Mouse (Mus musculus) CH12.LX (cell line): ENCODE measurements at regions not wholly inside any gene's neighbourhood (a gene's known extent, or its start where the extent isn't known, plus 50 kb on each side); places are given as distances from the start of the nearest gene placed in this dataset.

Experiments used
- DNase-seq: peaks from one replicate; pipeline ENCODE4 v3.0.0-alpha.2; 2013; ENCODE audit errors: extremely low read depth
- H3K27ac ChIP-seq: 2 replicates; pipeline ENCODE4 v1.5.1; 2012; ENCODE audit warnings: low read depth, mild to moderate bottlenecking, control low read depth, moderate library complexity; ENCODE audit not compliant: insufficient read depth
- H3K27me3 ChIP-seq: replicated peaks from 2 replicates; pipeline ENCODE3; 2012; ENCODE audit warnings: inconsistent platforms
- H3K36me3 ChIP-seq, 2 experiments: replicated peaks in 1 of 2; 2 replicates each; pipeline versions ENCODE3 to v1.6.1; 2012; ENCODE audit warnings: inconsistent platforms in 1 of 2, low read length in 1 of 2, mild to moderate bottlenecking in 1 of 2, mixed read lengths in 1 of 2, moderate library complexity in 1 of 2; ENCODE audit not compliant: control insufficient read depth in 1 of 2, insufficient read depth in 1 of 2
- H3K4me1 ChIP-seq, 2 experiments: 2 replicates each; pipeline ENCODE4 v1.6.1; 2012; ENCODE audit warnings: inconsistent platforms in 1 of 2, moderate library complexity in 1 of 2; ENCODE audit not compliant: insufficient read depth in 2 of 2, control insufficient read depth in 1 of 2
- H3K4me2 ChIP-seq: 2 replicates; pipeline ENCODE4 v1.6.1; 2012; ENCODE audit warnings: low read depth, mild to moderate bottlenecking, control low read depth; ENCODE audit not compliant: poor library complexity, insufficient read depth, severe bottlenecking
- H3K4me3 ChIP-seq, 3 experiments: fragments of 150-350 bp in 1 of 3; sonication (generic) in 1 of 3; replicated peaks in 1 of 3; 2 replicates each; pipeline versions ENCODE3 to v1.5.1; 2011 to 2012; ENCODE audit warnings: low read depth in 2 of 3, low read length in 2 of 3, mild to moderate bottlenecking in 2 of 3, moderate library complexity in 2 of 3, control low read depth in 1 of 3, improper control_type of control experiment in 1 of 3, inconsistent platforms in 1 of 3, mixed read lengths in 1 of 3; ENCODE audit not compliant: poor library complexity in 1 of 3
- H3K79me2 ChIP-seq: replicated peaks from 2 replicates; pipeline ENCODE4 v1.6.1; 2012; ENCODE audit warnings: mild to moderate bottlenecking, moderate library complexity; ENCODE audit not compliant: control insufficient read depth, poor library complexity, insufficient read depth, severe bottlenecking; ENCODE audit errors: extremely low read depth
- H3K9ac ChIP-seq: 2 replicates; pipeline ENCODE4 v1.6.1; 2012; ENCODE audit warnings: low read depth, mild to moderate bottlenecking, control low read depth, moderate library complexity; ENCODE audit not compliant: insufficient read depth
- H3K9me3 ChIP-seq: replicated peaks from 2 replicates; pipeline ENCODE3; 2012; ENCODE audit warnings: low read length, inconsistent platforms, mixed read lengths
- CTCF ChIP-seq, 2 experiments: IDR thresholded peaks in 1 of 2; conservative IDR thresholded peaks in 1 of 2; 2 replicates each; pipeline ENCODE4 v1.5.1; 2011 to 2012; ENCODE audit warnings: low read depth in 2 of 2, low read length in 2 of 2, improper control_type of control experiment in 1 of 2, inconsistent platforms in 1 of 2, mild to moderate bottlenecking in 1 of 2, moderate library complexity in 1 of 2
- E2F4 ChIP-seq: IDR thresholded peaks from 2 replicates; pipeline ENCODE4 v1.6.1; 2011; ENCODE audit warnings: low read depth, low read length, improper control_type of control experiment; ENCODE audit not compliant: insufficient replicate concordance
- ELF1 ChIP-seq: IDR thresholded peaks from 2 replicates; pipeline ENCODE4 v1.6.1; 2014; ENCODE audit warnings: low read depth, mild to moderate bottlenecking, inconsistent platforms, low read length, improper control_type of control experiment
- ETS1 ChIP-seq: conservative IDR thresholded peaks from 2 replicates; pipeline ENCODE4 v1.6.1; 2012; ENCODE audit warnings: low read depth, mild to moderate bottlenecking, inconsistent platforms, low read length, improper control_type of control experiment, moderate library complexity
- HCFC1 ChIP-seq: IDR thresholded peaks from 2 replicates; pipeline ENCODE4 v1.6.1; 2012; ENCODE audit warnings: low read depth, mild to moderate bottlenecking, inconsistent platforms, low read length, improper control_type of control experiment
- JUN ChIP-seq: IDR thresholded peaks from 2 replicates; pipeline ENCODE4 v1.6.1; 2011; ENCODE audit warnings: low read depth, mild to moderate bottlenecking, low read length, improper control_type of control experiment, moderate library complexity; ENCODE audit not compliant: insufficient read depth
- MAX ChIP-seq: IDR thresholded peaks from 2 replicates; pipeline ENCODE4 v1.6.1; 2011; ENCODE audit warnings: low read length, improper control_type of control experiment
- MAZ ChIP-seq: IDR thresholded peaks from 2 replicates; pipeline ENCODE4 v1.6.1; 2012; ENCODE audit warnings: low read depth, mild to moderate bottlenecking, inconsistent platforms, low read length, improper control_type of control experiment, moderate library complexity
- MXI1 ChIP-seq: IDR thresholded peaks from 2 replicates; pipeline ENCODE4 v1.6.1; 2011; ENCODE audit warnings: mild to moderate bottlenecking, low read depth, low read length, improper control_type of control experiment
- MYC ChIP-seq: IDR thresholded peaks from 2 replicates; pipeline ENCODE4 v1.6.1; 2011; ENCODE audit warnings: low read depth, mild to moderate bottlenecking, improper control_type of control experiment, low read length
- NRF1 ChIP-seq: IDR thresholded peaks from 2 replicates; pipeline ENCODE4 v1.6.1; 2014; ENCODE audit warnings: low read depth, mild to moderate bottlenecking, inconsistent platforms, low read length, improper control_type of control experiment, moderate library complexity
- POLR2AphosphoS2 ChIP-seq: IDR thresholded peaks from 2 replicates; pipeline ENCODE4 v1.6.1; 2011; ENCODE audit warnings: low read depth, low read length, improper control_type of control experiment
- RAD21 ChIP-seq: IDR thresholded peaks from 2 replicates; pipeline ENCODE4 v1.6.1; 2011; ENCODE audit warnings: low read depth, mild to moderate bottlenecking, low read length, improper control_type of control experiment, moderate library complexity
- SIN3A ChIP-seq: IDR thresholded peaks from 2 replicates; pipeline ENCODE4 v1.6.1; 2012; ENCODE audit warnings: low read length, improper control_type of control experiment, inconsistent platforms
- TCF12 ChIP-seq: IDR thresholded peaks from 2 replicates; pipeline ENCODE4 v1.6.1; 2014; ENCODE audit warnings: low read depth, mild to moderate bottlenecking, inconsistent platforms, low read length, improper control_type of control experiment
- ZNF384 ChIP-seq: IDR thresholded peaks from 2 replicates; pipeline ENCODE4 v1.6.1; 2012; ENCODE audit warnings: low read depth, low read length, improper control_type of control experiment, inconsistent platforms
- dilution Hi-C: fragments of 300-500 bp; cut with MboI; formaldehyde crosslinking; loops from 2 replicates; pipeline ENCODE4 v1.14.3; 2020; ENCODE audit warnings: low sequenced_read_pairs; ENCODE audit not compliant: extremely low pct_unique_long_range_greater_than_20kb, extremely low pct_ligation_motif_present
- in situ Hi-C: fragments of 300-500 bp; cut with MboI; formaldehyde crosslinking; loops from 3 replicates; pipeline ENCODE4 v1.14.3; 2019; ENCODE audit warnings: low sequenced_read_pairs, low pct_ligation_motif_present, low pct_unique_long_range_greater_than_20kb, mixed read lengths

GRCm38 (mm10) chr17:67561802-67562201, 70.7 kb downstream of the Lrrc30 start:
- no peak overlapping the region for H3K4me2 ChIP-seq

GRCm38 (mm10) chr17:67557351-67557870, 75.1 kb downstream of the Lrrc30 start:
- Histone ChIP-seq H3K4me2 (no peak overlapping the region), H3K36me3 (no peaks in the 10 kb centered on the region), H3K4me3 (no peak overlapping the region)
- TF ChIP-seq MAX, result no peak
- no peak for TF ChIP-seq HCFC1
- no peak for TF ChIP-seq RAD21
- TF ChIP-seq E2F4, result no peak
- no peak for TF ChIP-seq ETS1
- no peak for TF ChIP-seq NRF1
- TF ChIP-seq, all 38 proteins: peak for 0
- H3K9ac ChIP-seq, result no peak overlapping the region
- dilution Hi-C loops, result no loop called here
- no peak for DNase-seq
- H3K9me3 ChIP-seq, result peaks cover 88% of the 10 kb centered on the region
- no peaks in the 10 kb centered on the region for H3K4me1 ChIP-seq
- no peaks in the 10 kb centered on the region for H3K79me2 ChIP-seq
- in situ Hi-C loops, result no loop called here
- H3K27ac ChIP-seq, result no peak overlapping the region
- no peaks in the 10 kb centered on the region for H3K27me3 ChIP-seq

More at GRCm38 (mm10) chr17:67561802-67562201, 70.7 kb downstream of the Lrrc30 start:
- no peaks in the 10 kb centered on the region for H3K27me3 ChIP-seq
- dilution Hi-C loops, result no loop called here
- no peak overlapping the region for H3K27ac ChIP-seq
- DNase-seq, result no peak
- H3K79me2 ChIP-seq, result no peaks in the 10 kb centered on the region
- in situ Hi-C loops, result no loop called here
- peaks cover 83% of the 10 kb centered on the region for H3K9me3 ChIP-seq
- no peaks in the 10 kb centered on the region for H3K4me1 ChIP-seq
- TF ChIP-seq MXI1, result no peak
- no peak overlapping the region for H3K4me3 ChIP-seq
- no peaks in the 10 kb centered on the region for H3K36me3 ChIP-seq
- H3K9ac ChIP-seq, result no peak overlapping the region

- peaks cover 81% of the 10 kb centered on the region for H3K9me3 ChIP-seq
Measured at GRCm38 (mm10) chr17:67552581-67553139, 79.9 kb downstream of the Lrrc30 start.

More at GRCm38 (mm10) chr17:67552581-67553139, 79.9 kb downstream of the Lrrc30 start:
- in situ Hi-C loops (no loop called here), dilution Hi-C loops (no loop called here)
- no peaks in the 10 kb centered on the region for H3K27me3 ChIP-seq
- H3K4me2 ChIP-seq, result no peak overlapping the region
- no peak overlapping the region for H3K4me3 ChIP-seq
- H3K9ac ChIP-seq, result no peak overlapping the region
- no peak for TF ChIP-seq CTCF (conservative IDR thresholded peaks at IDR 0.05 in 1 of 2, IDR thresholded peaks at IDR 0.05 in 1 of 2; ENCODE audit: low read depth in 2 of 2, low read length in 2 of 2)
- TF ChIP-seq JUN, result no peak
- TF ChIP-seq POLR2AphosphoS2, result no peak
- TF ChIP-seq ZNF384, result no peak
- no peak for TF ChIP-seq ELF1
- no peak for TF ChIP-seq SIN3A
- no peak for TF ChIP-seq TCF12
- no peak for TF ChIP-seq MAZ
- TF ChIP-seq MYC, result no peak
- no peaks in the 10 kb centered on the region for H3K36me3 ChIP-seq
- H3K4me1 ChIP-seq, result no peaks in the 10 kb centered on the region
- H3K79me2 ChIP-seq, result no peaks in the 10 kb centered on the region
- DNase-seq, result no peak
- H3K27ac ChIP-seq, result no peak overlapping the region
